Mouse (Mus musculus): Measurements from ENCODE around the gene Hmx2. TPM values are rescaled to one million over a fixed set of nuclear protein-coding genes. Genes with fewer than 3 reads are reported as not detected.
A peak's percentile ranks its signal among the peaks of the same experiment; 100 is the strongest.

Hmx2 gene
- total RNA-seq, 1 experiment from 2014 or later = not detected

- ATAC-seq (ENCODE audit: extremely low read depth, insufficient number of reproducible peaks, low FRiP score, poor library complexity, severe bottlenecking) = no peak
Measured at GRCm38 (mm10) chr7:131555301-131556081, 6.9 kb downstream of the Hmx2 start.

DNA sequence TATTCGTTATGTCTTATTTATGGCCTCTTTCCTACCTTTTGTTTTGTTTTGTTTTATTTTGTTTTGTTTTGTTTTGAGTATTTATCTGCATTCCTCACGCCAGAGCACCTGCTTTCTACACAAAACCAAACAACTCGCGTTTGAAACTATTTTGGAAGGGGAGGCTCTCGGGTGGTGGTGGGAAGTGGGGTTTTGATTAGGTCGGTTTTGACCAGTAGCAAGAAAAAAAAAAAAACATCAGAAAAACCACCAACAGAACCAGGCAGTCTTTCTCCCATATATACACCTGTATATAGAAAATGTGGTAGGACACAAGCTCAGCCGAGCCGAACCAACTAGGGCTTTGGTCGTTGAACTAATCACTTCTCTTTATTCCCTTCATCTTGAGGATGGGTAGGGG is 7.5 kb downstream of the Hmx2 start:
- ATAC-seq (ENCODE audit: extremely low read depth, insufficient number of reproducible peaks, low FRiP score, poor library complexity, severe bottlenecking) = no peak

DNA sequence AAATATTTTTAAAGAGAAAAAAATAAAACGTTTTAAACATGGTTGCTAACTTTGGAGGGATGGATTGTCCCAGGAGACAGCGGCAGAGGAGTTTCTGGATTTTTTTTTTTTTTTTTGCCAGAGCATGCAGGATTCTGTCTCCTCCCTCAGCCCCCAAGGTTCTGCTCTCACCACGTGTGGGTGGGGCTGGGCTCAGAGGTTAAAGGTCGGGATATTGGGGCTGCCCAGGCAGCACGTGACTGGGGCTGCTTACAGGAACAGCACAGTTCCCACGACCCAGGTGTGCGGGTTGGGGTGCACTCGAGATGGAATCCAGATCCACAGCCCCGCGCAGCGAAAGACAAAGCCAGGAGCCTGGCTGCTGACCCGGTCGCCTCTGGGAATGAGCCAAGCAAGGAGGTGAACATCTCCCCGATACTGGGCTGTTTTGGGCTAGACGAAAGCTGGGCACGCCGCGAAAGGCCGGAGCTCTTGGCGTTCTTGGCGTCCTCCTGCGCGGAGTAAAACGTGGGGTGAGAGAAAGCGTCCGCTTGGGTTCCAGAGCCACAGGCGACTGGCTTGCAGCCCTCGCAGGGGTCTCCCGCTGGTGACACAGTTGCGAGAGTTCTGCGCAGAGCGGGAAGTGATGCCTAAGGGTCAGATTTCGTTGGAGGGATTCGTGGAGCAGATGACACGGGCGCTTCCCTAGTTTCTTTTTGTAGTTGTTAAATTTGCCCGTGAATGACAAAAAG is 8.1 kb downstream of the Hmx2 start:
- ATAC-seq (ENCODE audit: extremely low read depth, insufficient number of reproducible peaks, low FRiP score, poor library complexity, severe bottlenecking) = no peak

- ATAC-seq (ENCODE audit: extremely low read depth, insufficient number of reproducible peaks, low FRiP score, poor library complexity, severe bottlenecking) = no peak
Measured at GRCm38 (mm10) chr7:131557751-131558150, 9.2 kb downstream of the Hmx2 start.

GRCm38 (mm10) chr7:131559986-131560696 is 11.6 kb downstream of the Hmx2 start, which contains the start of gene Bub3:
Bub3 (plus strand) TSS chr7:131560222.
- ATAC-seq (ENCODE audit: extremely low read depth, insufficient number of reproducible peaks, low FRiP score, poor library complexity, severe bottlenecking) = peak; percentile 95

DNA sequence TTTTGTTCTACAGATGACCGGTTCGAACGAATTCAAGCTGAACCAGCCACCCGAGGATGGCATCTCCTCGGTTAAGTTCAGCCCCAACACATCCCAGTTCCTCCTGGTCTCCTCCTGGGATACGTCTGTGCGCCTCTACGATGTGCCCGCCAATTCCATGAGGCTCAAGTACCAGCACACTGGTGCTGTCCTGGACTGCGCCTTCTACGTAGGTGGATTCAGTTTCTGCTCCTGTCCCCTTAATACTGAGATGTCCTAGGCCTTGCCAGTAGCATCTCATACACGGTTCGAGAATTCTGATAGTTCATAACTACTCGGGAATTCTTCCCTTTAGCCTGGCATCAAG is 12.1 kb downstream of the Hmx2 start:
- ATAC-seq (ENCODE audit: extremely low read depth, insufficient number of reproducible peaks, low FRiP score, poor library complexity, severe bottlenecking) = no peak

DNA sequence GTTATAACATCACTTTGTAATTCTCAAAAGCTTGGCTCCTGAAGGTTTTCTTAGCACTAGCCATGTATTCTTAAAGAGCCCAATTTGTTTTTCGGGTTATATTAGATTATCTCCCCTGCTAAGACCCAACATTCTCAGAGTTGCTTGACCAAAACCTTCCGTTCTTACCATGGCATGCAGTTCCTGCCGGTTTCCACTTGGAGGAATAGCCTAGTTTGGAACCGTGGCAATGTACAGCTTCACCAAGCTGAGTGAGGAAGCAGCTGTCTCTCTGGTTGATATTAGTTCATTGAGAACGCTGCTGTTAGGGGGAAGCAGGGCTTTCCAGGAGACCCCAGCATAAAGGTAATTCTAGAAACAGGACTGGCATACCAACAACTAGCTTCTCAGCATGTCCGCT is 26.7 kb downstream of the Hmx2 start:
- ATAC-seq (ENCODE audit: extremely low read depth, insufficient number of reproducible peaks, low FRiP score, poor library complexity, severe bottlenecking) = no peak

GRCm38 (mm10) chr7:131582178-131582577 is 33.6 kb downstream of the Hmx2 start:
- no peak for ATAC-seq (ENCODE audit: extremely low read depth, insufficient number of reproducible peaks, low FRiP score, poor library complexity, severe bottlenecking)

GRCm38 (mm10) chr7:131585551-131585950 is 37.0 kb downstream of the Hmx2 start:
- no peak for ATAC-seq (ENCODE audit: extremely low read depth, insufficient number of reproducible peaks, low FRiP score, poor library complexity, severe bottlenecking)

DNA sequence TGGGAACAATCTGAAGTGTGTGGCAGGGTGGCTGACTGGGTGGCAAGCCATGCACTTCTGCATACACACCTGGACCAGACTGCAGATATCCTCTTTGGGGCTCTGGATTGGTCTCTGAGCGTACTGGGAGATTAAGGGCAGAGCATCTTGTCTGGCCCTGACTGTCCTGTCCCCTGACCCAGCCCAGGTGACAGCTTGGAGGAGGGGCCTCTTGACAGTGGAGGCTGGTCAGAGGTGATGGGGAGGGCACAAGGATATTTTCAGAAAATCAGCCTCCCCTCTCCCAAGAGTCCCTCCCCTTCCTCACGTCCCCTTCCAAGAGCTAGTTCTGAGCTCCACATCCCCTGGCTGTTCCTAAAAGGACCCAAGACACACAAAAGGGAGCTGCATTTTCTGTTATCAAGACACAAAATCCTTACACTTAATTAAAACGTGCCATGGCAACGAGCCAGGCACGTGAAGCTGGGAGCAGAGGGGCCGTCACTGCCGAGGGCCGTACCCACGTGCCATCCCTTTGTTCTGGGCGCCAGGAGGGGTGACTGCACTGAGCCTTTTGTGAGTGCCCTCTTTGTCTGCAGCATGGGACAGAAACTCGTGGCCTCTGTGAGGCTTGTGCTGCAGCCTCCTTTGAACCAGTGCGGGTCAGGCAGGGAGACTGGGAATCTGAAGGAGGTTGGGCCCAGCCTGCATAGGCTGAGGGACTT is 49.4 kb downstream of the Hmx2 start:
- ATAC-seq (ENCODE audit: extremely low read depth, insufficient number of reproducible peaks, low FRiP score, poor library complexity, severe bottlenecking) = no peak

DNA sequence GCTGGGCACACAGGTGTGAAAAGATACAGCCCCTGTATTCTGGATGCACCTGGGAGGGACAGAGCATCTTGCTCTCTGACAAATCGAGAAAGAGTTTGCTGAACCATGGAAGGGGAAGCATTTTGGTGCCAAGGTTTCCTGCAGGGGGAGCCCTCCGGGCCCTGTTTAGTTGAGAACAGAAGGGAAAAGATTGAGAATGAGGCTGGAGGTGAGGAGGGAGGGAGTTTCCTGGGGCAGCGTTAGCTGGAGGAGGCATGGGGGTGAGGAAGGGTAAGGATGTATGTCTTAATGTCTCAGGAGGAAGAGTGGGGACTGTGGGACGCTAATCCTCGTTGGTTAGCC is 49.9 kb downstream of the Hmx2 start:
- no peak for ATAC-seq (ENCODE audit: extremely low read depth, insufficient number of reproducible peaks, low FRiP score, poor library complexity, severe bottlenecking)

GRCm38 (mm10) chr7:131602106-131602505 is 53.5 kb downstream of the Hmx2 start:
- ATAC-seq (ENCODE audit: extremely low read depth, insufficient number of reproducible peaks, low FRiP score, poor library complexity, severe bottlenecking) = no peak

GRCm38 (mm10) chr7:131603186-131603585 is 54.6 kb downstream of the Hmx2 start:
- ATAC-seq (ENCODE audit: extremely low read depth, insufficient number of reproducible peaks, low FRiP score, poor library complexity, severe bottlenecking) = no peak

GRCm38 (mm10) chr7:131604946-131605345 is 56.4 kb downstream of the Hmx2 start:
- no peak for ATAC-seq (ENCODE audit: extremely low read depth, insufficient number of reproducible peaks, low FRiP score, poor library complexity, severe bottlenecking)

- ATAC-seq (ENCODE audit: extremely low read depth, insufficient number of reproducible peaks, low FRiP score, poor library complexity, severe bottlenecking) = no peak
Measured at GRCm38 (mm10) chr7:131605481-131605880, 56.9 kb downstream of the Hmx2 start.

Other genes starting within 250 kb of the Hmx2 start
- gene Cuzd1, start 226.5 kb upstream of the Hmx2 start, total RNA-seq (2017) = not detected in 2 replicates
- not detected in 2 replicates for gene Fam24b, start 219.3 kb upstream of the Hmx2 start, total RNA-seq (2017)
- not detected in 2 replicates for gene Fam24a, start 214.9 kb upstream of the Hmx2 start, total RNA-seq (2017)
- 6.6 and 7.2 TPM in 2 replicates for gene 2310057M21Rik, start 186.0 kb upstream of the Hmx2 start, total RNA-seq (2017)
- gene Pstk, start 177.6 kb upstream of the Hmx2 start, total RNA-seq (2017) = 10.5 and 14.0 TPM in 2 replicates
- gene Ikzf5, start 138.3 kb upstream of the Hmx2 start, total RNA-seq (2017) = 30.1 and 31.6 TPM in 2 replicates
- gene Acadsb, start 138.2 kb upstream of the Hmx2 start, total RNA-seq (2017) = 36.5 and 39.2 TPM in 2 replicates
- gene Hmx3, start 5.9 kb upstream of the Hmx2 start, total RNA-seq (2017) = not detected in 2 replicates
- 51.1 and 52.5 TPM in 2 replicates for gene Bub3, start 11.4 kb downstream of the Hmx2 start, total RNA-seq (2017)